Mouse (Mus musculus) forebrain, embryonic 11.5 days (tissue): ENCODE data around the gene Szrd1. TPM values are rescaled to one million over a fixed set of nuclear protein-coding genes. Genes with fewer than 3 reads are reported as not detected.

Experiments
- ATAC-seq: fragments of 200-750 bp; cut with Nextera tagmentation; replicated peaks from 2 replicates; pipeline ENCODE4 v1.8.0; 2017; ENCODE audit warnings: moderate TSS enrichment; ENCODE audit not compliant: low FRiP score
- DNase-seq: peaks from one replicate; pipeline ENCODE4 v3.0.0-alpha.2; 2017; ENCODE audit warnings: low spot score
- H3K27ac ChIP-seq: fragments of 300-500 bp; sonication (generic); 2 replicates; pipeline ENCODE4 v1.5.1; 2014; ENCODE audit warnings: low read depth, low read length
- H3K27me3 ChIP-seq: fragments of 300-500 bp; sonication (generic); 2 replicates; pipeline ENCODE4 v1.6.1; 2014; ENCODE audit warnings: mild to moderate bottlenecking, low read length, mixed read lengths; ENCODE audit not compliant: control insufficient read depth, insufficient read depth
- H3K36me3 ChIP-seq: fragments of 300-500 bp; sonication (generic); 2 replicates; pipeline ENCODE4 v1.6.1; 2014; ENCODE audit warnings: mild to moderate bottlenecking, low read length, moderate library complexity, mixed read lengths; ENCODE audit not compliant: control insufficient read depth, insufficient read depth
- H3K4me1 ChIP-seq: fragments of 300-500 bp; sonication (generic); replicated peaks from 2 replicates; pipeline ENCODE4 v1.6.1; 2014; ENCODE audit warnings: low read length, mixed read lengths; ENCODE audit not compliant: control insufficient read depth, insufficient read depth
- H3K4me2 ChIP-seq: fragments of 300-500 bp; sonication (generic); 2 replicates; pipeline ENCODE4 v1.6.1; 2014; ENCODE audit warnings: low read depth, mild to moderate bottlenecking, low read length, moderate library complexity, mixed read lengths; ENCODE audit not compliant: severe bottlenecking
- H3K4me3 ChIP-seq: fragments of 300-500 bp; sonication (generic); 2 replicates; pipeline ENCODE4 v1.5.1; 2014; ENCODE audit warnings: low read depth, low read length
- H3K9ac ChIP-seq: fragments of 300-500 bp; sonication (generic); 2 replicates; pipeline ENCODE4 v1.6.1; 2014; ENCODE audit warnings: low read length
- H3K9me3 ChIP-seq: fragments of 300-500 bp; sonication (generic); 2 replicates; pipeline ENCODE4 v1.6.1; 2016; ENCODE audit warnings: low read length, mixed read lengths; ENCODE audit not compliant: control insufficient read depth
- WGBS: fragments of 180-500 bp; shearing (Covaris S2); extraction: QIAGEN DNeasy Blood & Tissue Kit; methylation state at CpG from one replicate; pipeline ENCODE4 v1.1.7; 2014; 5-methylcytosine and 5-hydroxymethylcytosine counted together
- polyA plus RNA-seq: library from polyadenylated mRNA; unstranded; fragments of >200 nt; fragmentation: Nextera tagmentation; extraction: Ambion mirVana; gene quantifications from 2 replicates; pipeline ENCODE4 v1.2.1, GENCODE M21; 2014

Szrd1 gene
- polyA plus RNA-seq, 1 experiment from 2014 or later = 22.9 TPM

DNA sequence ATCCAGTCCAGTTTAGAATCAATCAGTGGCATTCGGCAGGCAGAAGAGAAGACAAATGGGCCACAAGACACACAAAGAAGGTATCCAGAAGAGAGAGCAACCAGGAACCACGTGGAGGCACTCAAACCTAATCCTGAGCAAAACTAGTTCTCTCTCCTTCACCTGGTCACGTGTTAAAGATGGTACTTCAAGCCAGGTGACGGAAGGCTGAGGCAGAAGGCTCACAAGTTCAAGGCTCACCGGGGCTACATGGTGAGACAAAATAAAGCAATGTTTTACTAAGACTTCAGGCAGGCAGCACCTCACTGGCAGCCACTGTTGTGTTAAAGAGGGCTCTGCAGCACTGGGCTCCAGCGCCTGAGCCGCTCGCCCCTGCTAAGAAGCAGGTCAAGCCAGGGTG is 7.4 kb downstream of the Szrd1 start:
- DNase-seq (no peak), ATAC-seq (no peak)
- Histone ChIP-seq H3K4me3 (no peak overlapping the region), H3K4me2 (no peak overlapping the region), H3K4me1 (peaks cover 23% of the 10 kb centered on the region), H3K27me3 (no peaks in the 10 kb centered on the region), H3K9ac (no peak overlapping the region), H3K27ac (0 out of 2 replicates have a peak overlapping the region, but pooled peaks have one; percentile 18), H3K9me3 (no peaks in the 10 kb centered on the region), H3K36me3 (no peaks in the 10 kb centered on the region)
- 58% methylated on average over 8 of the region's 8 CpGs for WGBS

DNA sequence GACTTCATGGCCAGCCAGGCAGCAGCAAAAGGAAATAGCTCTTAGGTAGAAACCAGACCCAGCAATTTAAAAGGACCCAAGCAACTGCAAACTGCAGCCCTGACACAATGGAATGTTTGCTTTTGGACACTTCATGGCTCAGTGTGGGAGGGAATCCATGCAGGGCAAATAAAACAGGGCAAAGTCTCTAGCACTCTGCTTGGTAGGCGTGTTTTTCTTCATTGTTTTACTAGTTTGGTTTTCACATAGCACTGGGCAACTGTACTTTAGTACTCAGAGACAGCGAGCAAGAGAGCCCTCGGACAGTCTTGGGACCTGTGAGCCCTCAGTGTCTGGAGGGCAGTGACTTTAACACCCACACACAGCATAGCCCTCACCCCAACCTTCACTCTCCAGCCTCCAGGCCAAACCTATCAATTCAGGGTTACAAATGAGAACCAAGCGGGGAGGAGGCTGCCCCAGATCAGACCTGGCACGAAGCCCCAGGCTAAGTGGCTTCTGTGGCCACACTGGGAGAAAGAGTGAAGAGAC is 8.0 kb downstream of the Szrd1 start:
- ATAC-seq = no peak
- WGBS = 75% methylated on average over 5 of the region's 5 CpGs
- Histone ChIP-seq H3K27ac (0 out of 2 replicates have a peak overlapping the region, but pooled peaks have one; percentile 18), H3K9me3 (no peaks in the 10 kb centered on the region), H3K36me3 (no peaks in the 10 kb centered on the region), H3K9ac (no peak overlapping the region), H3K4me3 (no peak overlapping the region), H3K4me1 (peaks cover 23% of the 10 kb centered on the region), H3K27me3 (no peaks in the 10 kb centered on the region), H3K4me2 (no peak overlapping the region)
- no peak for DNase-seq

DNA sequence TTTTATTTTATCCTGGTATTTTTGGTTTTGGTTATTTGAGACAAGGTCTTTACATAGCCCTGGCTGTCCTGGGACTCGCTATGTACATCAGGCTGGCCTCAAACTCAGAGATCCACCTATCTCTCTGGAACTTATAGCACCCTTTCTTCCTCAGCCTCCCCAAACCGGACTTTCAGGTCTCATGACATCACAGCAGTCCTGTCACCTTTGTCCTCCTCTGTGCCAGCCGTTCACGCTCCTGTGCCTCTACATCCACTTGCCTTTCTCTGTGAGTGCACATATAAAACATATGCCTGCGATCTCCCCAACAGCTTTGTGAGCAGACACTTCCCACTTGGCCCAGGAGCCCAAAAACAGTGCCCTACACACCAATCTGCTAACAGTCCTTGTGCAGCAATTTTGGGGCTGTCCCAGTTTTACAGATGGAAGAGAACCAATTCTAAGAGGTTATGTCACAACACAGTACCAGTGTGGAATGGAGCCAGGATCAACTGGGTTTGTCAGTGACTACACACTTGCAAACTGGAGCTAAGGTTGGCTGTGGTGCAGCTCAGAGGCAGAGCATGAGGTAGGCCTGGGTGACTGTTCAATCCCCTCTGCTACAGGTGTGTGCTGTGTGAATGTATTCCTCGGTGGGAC is 8.8 kb downstream of the Szrd1 start:
- Histone ChIP-seq H3K4me1 (peaks cover 21% of the 10 kb centered on the region), H3K9me3 (no peaks in the 10 kb centered on the region), H3K36me3 (no peaks in the 10 kb centered on the region), H3K4me2 (no peak overlapping the region), H3K4me3 (no peak overlapping the region), H3K27ac (no peak overlapping the region), H3K9ac (no peak overlapping the region), H3K27me3 (no peaks in the 10 kb centered on the region)
- ATAC-seq = no peak
- no peak for DNase-seq
- WGBS = 80% methylated on average over 6 of the region's 6 CpGs

DNA sequence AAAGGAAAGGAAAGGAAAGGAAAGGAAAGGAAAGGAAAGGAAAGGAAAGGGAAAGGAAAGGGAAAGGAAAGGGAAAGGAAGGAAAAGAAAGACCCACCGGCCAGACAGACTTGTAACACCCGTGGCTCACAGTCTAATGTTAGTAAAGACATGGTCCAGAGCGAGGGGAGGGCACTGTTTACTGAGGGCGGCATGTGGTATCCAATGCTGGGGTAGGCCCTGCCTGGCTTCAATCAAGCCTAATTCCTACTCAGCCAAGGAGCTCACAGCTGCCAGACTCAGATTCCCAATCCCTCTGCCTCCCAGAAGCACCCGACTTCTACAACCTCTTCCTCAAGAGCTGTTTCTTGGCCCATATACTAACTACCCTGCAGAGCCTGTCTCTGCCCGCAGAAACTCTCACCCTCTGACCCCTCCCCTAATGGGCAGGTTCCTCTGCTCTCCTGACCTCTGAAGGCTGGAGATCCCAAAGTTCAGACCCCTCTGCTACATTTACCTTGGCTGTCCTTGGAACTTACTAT is 10.3 kb downstream of the Szrd1 start:
- Histone ChIP-seq H3K27me3 (no peaks in the 10 kb centered on the region), H3K4me1 (peaks cover 12% of the 10 kb centered on the region), H3K9me3 (no peaks in the 10 kb centered on the region), H3K4me2 (no peak overlapping the region), H3K27ac (no peak overlapping the region), H3K36me3 (no peaks in the 10 kb centered on the region), H3K9ac (no peak overlapping the region), H3K4me3 (no peak overlapping the region)
- no peak for DNase-seq
- WGBS = 77% methylated on average over 6 of the region's 6 CpGs
- ATAC-seq = no peak

DNA sequence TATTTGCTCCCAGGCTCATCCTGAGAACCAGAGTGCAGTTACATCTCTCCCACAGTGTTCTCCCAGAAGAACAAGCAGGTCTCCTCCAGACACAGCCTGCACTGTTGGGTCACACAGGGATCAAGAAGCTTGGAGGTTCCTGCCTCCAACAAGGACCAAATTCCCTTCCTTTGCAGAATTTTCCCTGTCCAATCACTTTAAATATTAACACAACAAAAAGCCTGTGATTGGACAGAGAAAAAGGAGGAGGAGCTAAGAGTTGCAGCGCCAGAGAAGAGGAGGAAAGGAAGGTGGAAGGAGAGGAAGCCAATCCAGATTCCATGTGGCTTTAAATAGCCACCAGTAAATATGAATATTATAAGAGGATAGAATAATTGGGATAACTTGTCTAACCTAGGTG is 16.5 kb downstream of the Szrd1 start:
- Histone ChIP-seq H3K9ac (no peak overlapping the region), H3K4me1 (0 out of 2 replicates have a peak, but pooled peaks cover 3% of the 10 kb centered on the region), H3K4me3 (no peak overlapping the region), H3K4me2 (no peak overlapping the region), H3K36me3 (no peaks in the 10 kb centered on the region), H3K27me3 (no peaks in the 10 kb centered on the region), H3K9me3 (no peaks in the 10 kb centered on the region), H3K27ac (no peak overlapping the region)
- no peak for DNase-seq
- 32% methylated on average over 1 of the region's 1 CpGs for WGBS
- no peak for ATAC-seq

DNA sequence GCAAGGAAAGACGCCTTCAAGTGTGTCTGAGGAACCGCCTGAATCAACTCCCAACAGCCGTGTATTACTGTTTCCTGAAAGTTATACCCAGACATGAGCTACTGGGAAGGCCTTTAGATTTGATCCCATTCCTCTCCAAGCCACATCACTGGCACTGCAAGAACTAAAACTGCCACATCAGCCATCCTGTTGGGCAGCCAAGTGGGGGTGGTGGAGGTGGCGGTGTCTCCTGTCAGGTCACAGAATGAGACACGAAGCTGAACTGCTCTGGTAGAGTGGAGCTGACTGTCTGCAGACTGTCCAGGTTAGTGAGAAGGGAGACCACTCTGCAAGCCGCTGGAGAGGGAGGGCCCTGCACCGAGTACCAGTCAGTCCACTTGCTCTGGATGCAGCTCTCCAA is 16.9 kb downstream of the Szrd1 start:
- 89% methylated on average over 7 of the region's 7 CpGs for WGBS
- DNase-seq = no peak
- no peak overlapping the region for H3K9ac ChIP-seq
- no peak for ATAC-seq
- H3K27ac ChIP-seq = no peak overlapping the region
- H3K9me3 ChIP-seq = no peaks in the 10 kb centered on the region
- H3K36me3 ChIP-seq = no peaks in the 10 kb centered on the region; the same call in 1 of the 2 replicates
- H3K27me3 ChIP-seq = no peaks in the 10 kb centered on the region
- H3K4me2 ChIP-seq = no peak overlapping the region
- no peak overlapping the region for H3K4me3 ChIP-seq
- H3K4me1 ChIP-seq = 0 out of 2 replicates have a peak, but pooled peaks cover 3% of the 10 kb centered on the region

DNA sequence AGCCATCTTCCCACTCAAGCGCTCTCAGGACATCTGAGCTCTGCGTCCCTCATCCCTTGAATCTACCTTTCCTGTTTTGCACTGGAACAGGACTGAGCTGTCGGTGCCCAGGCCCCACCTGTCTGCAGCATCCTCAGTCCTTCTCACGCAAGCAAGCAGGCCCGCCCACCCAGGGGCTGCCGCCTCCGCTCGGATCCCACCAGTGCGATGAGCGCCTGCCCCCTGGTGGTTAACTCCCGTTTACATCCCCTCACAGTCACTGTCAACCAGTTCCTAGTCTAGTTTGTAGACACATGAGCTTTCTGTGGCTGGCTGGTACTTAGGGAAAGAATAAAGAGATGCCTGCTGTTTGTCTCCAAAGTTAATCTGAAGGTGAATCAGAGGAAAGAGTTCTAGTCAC is 18.9 kb downstream of the Szrd1 start:
- Histone ChIP-seq H3K36me3 (peaks cover 2% of the 10 kb centered on the region; the same call in 1 of the 2 replicates), H3K4me3 (no peak overlapping the region), H3K9ac (no peak overlapping the region), H3K4me1 (0 out of 2 replicates have a peak, but pooled peaks cover 3% of the 10 kb centered on the region), H3K27me3 (no peaks in the 10 kb centered on the region), H3K4me2 (no peak overlapping the region), H3K27ac (no peak overlapping the region), H3K9me3 (no peaks in the 10 kb centered on the region)
- 23% methylated on average over 11 of the region's 11 CpGs for WGBS
- peak; percentile 58; the same call in 1 of the 2 replicates for ATAC-seq
- DNase-seq = peak; percentile 88

DNA sequence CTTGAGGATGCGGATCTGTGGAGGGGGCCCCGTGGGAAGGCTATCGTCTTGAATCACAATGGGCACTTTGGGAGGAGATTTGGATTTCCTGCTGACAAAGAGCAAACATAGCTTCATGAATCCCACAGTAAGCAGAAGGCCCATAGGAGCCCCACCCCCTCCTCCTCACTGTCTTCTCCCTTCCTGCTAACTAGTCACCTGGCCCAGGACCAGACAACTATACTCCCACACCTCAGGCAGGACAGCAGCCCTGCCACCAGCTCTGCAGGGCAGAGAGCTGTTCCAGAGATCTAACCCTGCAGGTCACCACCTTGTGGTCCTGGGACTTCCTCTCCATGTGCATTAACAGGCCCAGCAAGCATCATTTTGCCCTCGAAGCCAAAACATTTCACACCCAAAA is 20.9 kb downstream of the Szrd1 start:
- Histone ChIP-seq H3K4me2 (no peak overlapping the region), H3K27me3 (no peaks in the 10 kb centered on the region), H3K4me3 (no peak overlapping the region), H3K27ac (no peak overlapping the region), H3K9ac (no peak overlapping the region), H3K36me3 (peaks cover 2% of the 10 kb centered on the region; the same call in 1 of the 2 replicates), H3K9me3 (no peaks in the 10 kb centered on the region), H3K4me1 (0 out of 2 replicates have a peak, but pooled peaks cover 3% of the 10 kb centered on the region)
- no peak for ATAC-seq
- 64% methylated on average over 4 of the region's 4 CpGs for WGBS
- no peak for DNase-seq
